Mouse (Mus musculus): ENCODE results near the gene Tradd.
"Not testable (repeated sequence)": the region's sequence is repeated elsewhere in the genome, so short reads cannot be mapped to it uniquely, and the experiment has no call there.

Tradd gene

GRCm38 (mm10) chr8:105295256-105295655 lies 30.8 kb upstream of the Tradd start:
- DNase-seq (ENCODE audit: low spot score) = no peak

DNA sequence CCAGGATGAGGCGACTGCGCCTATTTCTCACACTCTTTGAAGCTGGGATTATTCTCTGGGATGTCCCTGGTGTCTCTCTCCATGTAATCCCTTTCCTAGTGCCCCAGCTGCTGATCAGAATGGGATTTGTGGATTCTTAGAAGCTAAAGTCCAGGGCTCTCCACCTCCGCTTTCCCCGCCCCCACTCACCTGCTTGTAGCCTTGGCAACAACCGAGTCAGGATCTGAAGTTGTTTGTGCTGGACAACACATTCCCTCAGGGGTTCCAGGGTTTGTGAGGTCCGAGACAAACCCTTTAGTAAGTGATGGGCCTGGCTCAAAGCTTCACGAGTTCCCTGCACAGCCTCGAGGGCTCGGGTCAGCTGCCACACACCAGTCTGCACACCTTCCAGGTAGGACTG lies 30.4 kb upstream of the Tradd start:
- DNase-seq (ENCODE audit: low spot score) = no peak

DNA sequence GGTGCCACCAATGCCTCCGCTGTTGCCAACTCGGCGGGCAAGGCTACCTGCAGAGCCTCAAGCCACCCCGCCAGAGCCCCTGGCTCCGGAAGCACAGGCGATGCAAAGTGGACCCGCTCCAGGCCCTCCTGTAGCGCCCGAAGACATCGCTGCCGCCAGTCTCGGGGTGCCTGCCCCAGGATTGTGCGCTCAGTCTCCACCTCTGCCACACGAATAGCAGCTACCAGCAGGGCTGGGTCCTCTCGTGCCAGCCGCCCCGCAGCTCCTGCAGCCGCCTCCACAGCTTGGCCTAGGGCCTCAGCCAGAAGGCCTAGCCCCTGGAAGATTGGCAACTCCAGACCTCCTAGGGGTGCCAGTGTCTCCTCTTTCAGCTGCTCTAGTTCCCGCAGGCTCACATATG lies 29.0 kb upstream of the Tradd start:
- DNase-seq (ENCODE audit: low spot score) = no peak

DNA sequence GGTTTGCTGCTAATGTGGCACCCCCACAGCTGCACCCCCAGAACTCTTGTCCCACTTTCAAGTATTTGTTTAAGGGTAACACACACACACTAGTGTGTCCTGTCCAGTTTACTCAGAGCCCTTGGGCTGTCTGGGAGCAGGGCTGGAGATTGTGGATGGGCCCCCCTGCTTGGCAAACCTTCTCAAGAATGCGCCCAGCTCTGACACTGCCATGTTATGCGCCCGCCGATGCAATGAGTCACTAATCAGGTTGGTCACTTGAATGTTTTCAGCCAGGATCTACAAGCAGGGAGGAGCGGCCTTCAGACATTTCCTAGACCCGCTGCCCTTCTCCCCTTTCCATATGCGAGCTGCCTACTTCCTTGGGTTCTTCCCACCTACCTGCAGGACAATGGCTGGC lies 28.1 kb upstream of the Tradd start:
- no peak for DNase-seq (ENCODE audit: low spot score)

- DNase-seq (ENCODE audit: low spot score) = not testable (repeated sequence)
These were observed 27.4 kb upstream of the Tradd start for GRCm38 (mm10) chr8:105291802-105292201.

- DNase-seq (ENCODE audit: low spot score) = not testable (repeated sequence)
These were observed 27.0 kb upstream of the Tradd start for GRCm38 (mm10) chr8:105291364-105291763.

DNA sequence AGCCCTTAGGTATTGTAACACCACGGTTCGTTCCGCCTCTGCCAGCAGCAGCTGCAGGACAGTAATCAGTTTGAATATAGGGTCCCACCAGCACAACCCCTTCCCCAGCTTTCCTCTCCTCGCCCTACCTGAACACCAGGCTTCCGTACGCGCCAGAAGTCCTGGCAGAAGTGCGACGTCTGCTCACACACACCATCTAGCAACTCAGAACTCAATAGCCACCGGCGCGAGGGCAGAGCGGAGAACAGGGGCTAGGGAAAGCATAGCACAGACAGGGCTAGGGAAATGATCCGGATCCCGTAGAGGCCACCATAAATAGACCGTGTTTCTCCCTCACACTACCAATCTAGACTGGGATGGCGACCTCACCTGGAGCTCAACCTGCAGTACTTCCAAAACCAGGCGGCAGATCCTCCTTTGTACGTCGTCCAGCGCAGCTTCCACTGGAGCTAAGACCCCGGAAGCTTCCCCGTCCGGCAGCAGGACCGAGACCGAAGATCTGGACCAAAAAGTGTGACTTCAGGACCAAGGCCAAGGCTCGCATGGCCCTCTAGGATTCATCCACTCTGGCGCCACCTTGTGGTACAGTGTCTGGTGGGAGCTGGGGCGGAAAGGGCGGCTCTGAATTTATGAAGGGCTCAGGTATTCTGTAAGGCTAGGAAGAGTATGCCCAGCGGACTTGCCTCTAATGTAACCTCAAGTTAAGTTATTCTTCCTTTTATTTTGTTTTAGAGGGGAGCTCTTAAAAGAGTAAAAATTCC lies 26.3 kb upstream of the Tradd start:
- DNase-seq (ENCODE audit: low spot score) = no peak

GRCm38 (mm10) chr8:105289805-105290460 lies 25.5 kb upstream of the Tradd start, which contains the start of gene 4931428F04Rik:
Gene 4931428F04Rik (minus strand): TSS chr8:105289864.
- DNase-seq (ENCODE audit: low spot score) = no peak

- DNase-seq (ENCODE audit: low spot score) = peak; percentile 92
These were observed 24.7 kb upstream of the Tradd start for GRCm38 (mm10) chr8:105288958-105289732.

DNA sequence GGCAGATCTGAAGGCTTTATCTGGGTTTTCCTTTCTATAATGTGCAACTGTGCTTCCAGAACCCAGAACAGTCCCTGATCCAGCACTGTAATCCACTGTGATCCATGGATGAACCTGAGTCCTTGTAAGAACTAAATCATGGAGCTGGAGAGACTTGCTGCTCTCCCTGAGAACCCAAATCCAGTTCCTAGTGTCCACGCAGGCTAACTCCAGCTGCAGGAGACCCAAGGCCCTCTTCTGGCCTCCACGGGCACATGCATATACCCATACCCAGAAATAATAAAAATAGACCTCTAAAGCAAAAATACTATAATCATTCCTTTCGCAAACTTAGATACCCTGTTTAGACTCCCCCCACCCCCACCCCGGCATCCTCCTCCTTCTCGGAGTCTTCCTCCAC lies 23.8 kb upstream of the Tradd start:
- no peak for DNase-seq (ENCODE audit: low spot score)

DNA sequence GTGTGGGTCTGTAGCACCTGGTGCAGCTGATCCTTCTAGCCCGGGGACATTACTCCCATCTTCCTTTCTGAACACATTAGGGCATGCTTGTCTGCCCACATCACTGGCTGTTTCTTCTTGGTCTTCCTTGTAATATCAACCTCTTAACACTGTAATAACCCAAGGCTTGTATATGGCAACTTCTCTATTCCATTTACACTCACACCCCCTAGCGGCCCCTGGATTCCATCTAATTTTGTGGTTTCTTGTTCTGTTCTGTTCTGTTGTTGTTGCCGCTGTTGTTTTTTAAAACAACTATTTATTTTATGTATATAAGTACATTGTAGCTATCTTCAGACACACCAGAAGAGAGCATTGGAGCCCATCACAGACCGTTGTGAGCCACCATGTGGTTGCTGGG lies 22.5 kb upstream of the Tradd start:
- DNase-seq (ENCODE audit: low spot score) = no peak

DNA sequence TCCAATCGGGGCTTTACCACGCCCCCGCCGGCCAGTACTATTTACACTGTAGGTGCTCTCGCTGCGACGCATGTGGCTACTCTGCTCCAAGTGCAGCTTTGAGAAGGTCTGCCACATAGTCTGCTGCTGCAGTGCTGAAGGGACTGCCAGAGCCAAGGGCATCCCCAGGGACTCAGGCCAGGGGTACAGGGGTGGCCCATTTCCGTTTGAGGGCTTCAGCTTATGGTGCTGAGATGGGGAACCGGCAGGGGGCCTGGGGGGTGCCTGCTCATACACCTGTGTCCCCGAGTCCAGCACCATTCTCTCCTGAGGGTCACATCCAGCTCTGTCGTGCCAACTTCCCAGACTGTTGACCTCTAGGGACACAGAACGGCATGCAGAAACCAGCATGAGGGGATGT lies 21.1 kb upstream of the Tradd start:
- no peak for DNase-seq (ENCODE audit: low spot score)

DNA sequence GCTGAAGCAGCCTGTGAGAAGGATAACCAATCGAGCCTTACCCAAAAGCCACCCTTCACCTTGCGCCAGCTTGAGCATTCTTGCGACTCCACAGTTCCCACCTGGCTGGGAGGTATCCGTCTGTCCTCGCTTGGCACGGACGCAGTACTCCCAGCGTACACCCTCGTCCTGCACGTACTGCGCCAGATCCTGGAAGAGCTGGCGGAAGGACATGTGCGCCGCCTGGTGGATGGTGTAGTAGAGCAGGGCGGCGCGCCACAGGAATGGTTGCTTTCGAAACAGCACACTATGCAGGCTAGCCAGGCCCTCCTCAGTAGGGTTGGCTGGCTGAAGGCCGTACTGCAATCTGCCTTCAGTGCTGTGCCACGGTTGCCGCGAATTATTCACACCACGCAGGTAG lies 18.7 kb upstream of the Tradd start:
- DNase-seq (ENCODE audit: low spot score) = no peak

DNA sequence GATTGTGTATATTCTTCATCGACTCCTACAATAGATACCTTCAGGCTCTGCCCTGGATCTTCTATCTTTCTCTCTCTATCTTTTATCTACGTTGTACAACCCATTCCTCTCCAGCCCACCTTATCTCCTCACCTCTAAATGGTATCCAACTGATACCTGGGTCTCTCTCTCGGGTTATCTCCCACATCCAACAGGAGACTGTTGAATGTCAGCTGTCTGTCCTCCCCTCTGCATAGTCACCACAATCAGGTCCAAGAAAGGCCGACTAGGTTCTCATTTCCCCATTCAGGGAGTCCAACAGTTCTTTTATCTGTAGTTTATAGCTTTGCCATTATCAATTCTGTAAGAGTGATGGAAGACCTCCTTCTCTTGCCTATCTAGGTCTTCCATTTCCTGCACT lies 17.8 kb upstream of the Tradd start:
- DNase-seq (ENCODE audit: low spot score) = no peak

- DNase-seq (ENCODE audit: low spot score) = no peak
These were observed 17.4 kb upstream of the Tradd start for GRCm38 (mm10) chr8:105281821-105282220.

GRCm38 (mm10) chr8:105280567-105280966 lies 16.2 kb upstream of the Tradd start:
- no peak for DNase-seq (ENCODE audit: low spot score)

DNA sequence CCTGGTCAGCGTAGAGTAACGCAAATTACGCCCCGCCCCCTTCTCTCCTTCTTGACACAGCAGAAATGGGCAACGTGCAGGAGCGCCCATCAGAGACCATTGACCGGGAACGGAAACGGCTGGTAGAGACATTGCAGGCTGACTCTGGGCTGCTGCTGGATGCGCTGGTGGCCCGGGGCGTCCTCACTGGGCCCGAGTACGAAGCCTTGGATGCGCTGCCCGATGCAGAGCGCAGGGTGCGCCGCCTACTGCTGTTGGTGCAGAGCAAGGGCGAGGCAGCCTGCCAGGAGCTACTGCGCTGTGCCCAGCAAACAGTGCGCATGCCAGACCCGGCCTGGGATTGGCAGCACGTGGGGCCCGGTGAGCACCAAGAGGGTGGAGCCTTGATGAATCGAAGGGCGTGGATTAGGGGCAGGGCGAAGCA lies 14.5 kb upstream of the Tradd start:
- DNase-seq (ENCODE audit: low spot score) = peak; percentile 81

GRCm38 (mm10) chr8:105276292-105277120 lies 12.1 kb upstream of the Tradd start:
- no peak for DNase-seq (ENCODE audit: low spot score)

DNA sequence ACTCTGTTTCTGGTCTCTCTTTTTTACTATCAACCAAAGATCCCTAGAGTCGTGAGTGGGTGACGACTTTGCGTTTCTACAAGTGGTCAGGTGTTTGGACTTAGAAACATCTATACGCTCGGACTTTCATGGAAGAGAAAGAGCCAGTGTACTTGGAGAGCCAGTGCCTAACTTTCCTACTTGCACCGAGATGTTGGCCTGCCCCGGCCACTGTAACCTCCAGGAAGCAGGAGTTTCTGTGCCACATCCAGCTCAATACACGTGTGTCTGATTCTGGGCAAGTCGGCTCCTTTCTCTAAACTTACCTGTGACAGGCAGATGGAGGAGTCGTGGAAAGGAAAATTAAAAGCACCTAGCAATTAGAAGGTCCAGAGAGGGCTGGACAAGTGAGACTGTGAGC lies 11.4 kb upstream of the Tradd start, which contains the start of gene Nol3:
Gene Nol3 (plus strand): TSS at position 301 of the 400 bp plus-strand sequence.
- no peak for DNase-seq (ENCODE audit: low spot score)

- no peak for DNase-seq (ENCODE audit: low spot score)
These were observed 11.0 kb upstream of the Tradd start for GRCm38 (mm10) chr8:105275387-105275786.

DNA sequence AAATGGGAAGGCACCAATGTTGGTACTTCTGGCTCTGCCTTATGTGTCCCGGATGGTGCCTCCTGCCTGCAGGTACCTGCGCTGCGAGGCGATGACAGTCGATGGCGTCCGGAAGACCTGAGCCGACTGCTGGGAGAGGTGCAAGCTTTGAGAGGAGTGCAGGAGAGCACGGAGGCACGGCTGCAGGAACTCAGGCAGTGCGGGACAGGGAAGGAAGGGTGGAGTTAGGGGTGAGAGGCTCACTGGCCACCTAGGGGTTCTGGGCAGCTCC lies 6.4 kb upstream of the Tradd start:
- DNase-seq (ENCODE audit: low spot score) = no peak
